Mouse (Mus musculus) liver, adult 2 months (tissue): ENCODE measurements around the gene Mark2. TPM values are rescaled to one million over a fixed set of nuclear protein-coding genes. Genes with fewer than 3 reads are reported as not detected.

Experiments
- DNase-seq: peaks from one replicate; pipeline ENCODE4 v3.0.0-alpha.2; 2011; ENCODE audit warnings: low read depth, low spot score; ENCODE audit errors: extremely low read depth
- H3K27ac ChIP-seq: fragments of 200-500 bp; replicated peaks from 2 replicates; pipeline ENCODE4 v1.5.1; 2012; ENCODE audit warnings: low read depth, mild to moderate bottlenecking, control low read depth, inconsistent platforms, low read length; ENCODE audit not compliant: insufficient read depth
- H3K27me3 ChIP-seq: fragments of 200-500 bp; 2 replicates; pipeline ENCODE4 v1.6.1; 2012; ENCODE audit warnings: mild to moderate bottlenecking, moderate library complexity, low read length, inconsistent platforms; ENCODE audit not compliant: control insufficient read depth, insufficient read depth
- H3K36me3 ChIP-seq: fragments of 200-500 bp; 2 replicates; pipeline ENCODE4 v1.6.1; 2012; ENCODE audit warnings: low read length, inconsistent platforms; ENCODE audit not compliant: control insufficient read depth, insufficient read depth
- H3K4me1 ChIP-seq: fragments of 200-500 bp; 2 replicates; pipeline ENCODE4 v1.6.1; 2011; ENCODE audit warnings: low read length; ENCODE audit not compliant: control insufficient read depth, insufficient read depth
- H3K4me3 ChIP-seq: fragments of 200-500 bp; 2 replicates; pipeline ENCODE4 v1.5.1; 2011; ENCODE audit warnings: low read depth, mild to moderate bottlenecking, control low read depth, low read length, moderate library complexity; ENCODE audit not compliant: insufficient read depth
- H3K79me2 ChIP-seq: fragments of 200-500 bp; 2 replicates; pipeline ENCODE4 v1.6.1; 2012; ENCODE audit warnings: inconsistent platforms, mild to moderate bottlenecking, low read length, moderate library complexity; ENCODE audit not compliant: control insufficient read depth, insufficient read depth
- H3K9ac ChIP-seq: fragments of 200-500 bp; 2 replicates; pipeline ENCODE4 v1.6.1; 2012; ENCODE audit warnings: low read depth, mild to moderate bottlenecking, control low read depth, inconsistent platforms, low read length
- CTCF ChIP-seq: fragments of 200-500 bp; IDR thresholded peaks from 2 replicates; pipeline ENCODE4 v1.5.1; 2011; ENCODE audit warnings: low read depth, low read length, control low read depth
- POLR2A ChIP-seq: fragments of 200-500 bp; IDR thresholded peaks from 2 replicates; pipeline ENCODE4 v1.6.1; 2011; ENCODE audit warnings: low read length, control low read depth; ENCODE audit not compliant: insufficient read depth; ENCODE audit errors: extremely low read depth
- WGBS: fragments of 180-500 bp; shearing (Covaris S2); methylation state at CpG from one replicate; pipeline ENCODE4 v1.1.7; 2018; 5-methylcytosine and 5-hydroxymethylcytosine counted together
- polyA plus RNA-seq: library from polyadenylated mRNA; depleted of rRNA; stranded (reverse); fragments of >200 nt; gene quantifications from 2 replicates; pipeline ENCODE4 v1.2.3, GENCODE M21; 2012
- total RNA-seq: library from RNA; depleted of rRNA; stranded (reverse); fragments of >200 nt; gene quantifications from 2 replicates; pipeline ENCODE4 v1.2.3, GENCODE M21; 2014

The Mark2 gene
- total and polyA plus RNA-seq, 2 experiments: 4.6 to 19.8 TPM

- H3K4me3 ChIP-seq: no peak overlapping the region
- DNase-seq: peak; percentile 43
- 36% methylated on average over 4 of the region's 4 CpGs for WGBS
- no peak overlapping the region for H3K27ac ChIP-seq
- TF ChIP-seq CTCF (no peak), POLR2A (no peak)
- H3K27me3 ChIP-seq: no peaks in the 10 kb centered on the region
- peaks cover 34% of the 10 kb centered on the region for H3K79me2 ChIP-seq
- no peaks in the 10 kb centered on the region for H3K36me3 ChIP-seq
- no peak overlapping the region for H3K9ac ChIP-seq
- peaks cover 20% of the 10 kb centered on the region for H3K4me1 ChIP-seq
Observed at GRCm38 (mm10) chr19:7317716-7318115, 23.9 kb downstream of the Mark2 start.

GRCm38 (mm10) chr19:7316822-7317221, 24.8 kb downstream of the Mark2 start:
- H3K4me1 ChIP-seq: peaks cover 22% of the 10 kb centered on the region
- no peak overlapping the region for H3K4me3 ChIP-seq
- TF ChIP-seq CTCF (no peak), POLR2A (no peak)
- no peak for DNase-seq
- no peak overlapping the region for H3K27ac ChIP-seq
- no peak overlapping the region for H3K9ac ChIP-seq
- 83% methylated on average over 4 of the region's 4 CpGs for WGBS
- H3K36me3 ChIP-seq: no peaks in the 10 kb centered on the region
- H3K27me3 ChIP-seq: no peaks in the 10 kb centered on the region
- peaks cover 27% of the 10 kb centered on the region; the same call in 1 of the 2 replicates for H3K79me2 ChIP-seq

GRCm38 (mm10) chr19:7315587-7315984, 26.1 kb downstream of the Mark2 start:
- Histone ChIP-seq H3K4me1 (peaks cover 31% of the 10 kb centered on the region), H3K79me2 (peaks cover 29% of the 10 kb centered on the region; the same call in 1 of the 2 replicates), H3K27ac (no peak overlapping the region), H3K9ac (no peak overlapping the region), H3K4me3 (no peak overlapping the region), H3K36me3 (no peaks in the 10 kb centered on the region), H3K27me3 (no peaks in the 10 kb centered on the region)
- WGBS: 92% methylated on average over 4 of the region's 4 CpGs
- no peak for TF ChIP-seq CTCF
- no peak for TF ChIP-seq POLR2A
- no peak for DNase-seq

DNA sequence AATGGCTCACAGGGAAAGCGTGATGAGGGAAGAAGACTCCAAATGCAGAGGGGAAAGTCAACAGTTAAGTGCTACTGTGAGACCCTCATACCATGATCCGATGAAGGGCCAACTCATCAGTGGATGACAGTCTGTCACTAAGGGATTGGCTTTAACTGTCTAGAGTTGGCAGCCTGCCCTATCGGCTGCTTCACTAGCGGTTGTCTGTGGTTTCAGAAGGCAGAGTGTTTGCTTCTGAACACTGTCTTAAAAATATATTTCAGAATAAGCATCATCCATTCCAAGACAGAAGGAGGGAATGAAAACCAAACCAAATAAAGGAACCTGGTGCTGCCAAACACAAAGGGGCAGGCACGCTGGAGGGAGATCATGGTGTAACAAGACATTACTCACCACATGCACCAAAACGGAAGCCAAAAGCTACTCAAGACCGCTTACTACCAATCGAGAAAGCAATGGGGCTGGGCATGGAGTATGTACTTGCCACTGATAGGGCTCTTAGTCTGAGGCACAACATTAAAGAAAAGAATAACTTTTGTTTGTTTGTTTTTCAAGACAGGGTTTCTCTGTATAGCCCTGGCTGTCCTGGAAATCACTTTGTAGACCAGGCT, 26.6 kb downstream of the Mark2 start:
- DNase-seq: no peak
- Histone ChIP-seq H3K27me3 (no peaks in the 10 kb centered on the region), H3K9ac (no peak overlapping the region), H3K4me3 (no peak overlapping the region), H3K4me1 (peaks cover 32% of the 10 kb centered on the region), H3K79me2 (peaks cover 31% of the 10 kb centered on the region; the same call in 1 of the 2 replicates), H3K27ac (no peak overlapping the region), H3K36me3 (no peaks in the 10 kb centered on the region)
- no peak for TF ChIP-seq CTCF
- TF ChIP-seq POLR2A: no peak
- 78% methylated on average over 8 of the region's 8 CpGs for WGBS

DNA sequence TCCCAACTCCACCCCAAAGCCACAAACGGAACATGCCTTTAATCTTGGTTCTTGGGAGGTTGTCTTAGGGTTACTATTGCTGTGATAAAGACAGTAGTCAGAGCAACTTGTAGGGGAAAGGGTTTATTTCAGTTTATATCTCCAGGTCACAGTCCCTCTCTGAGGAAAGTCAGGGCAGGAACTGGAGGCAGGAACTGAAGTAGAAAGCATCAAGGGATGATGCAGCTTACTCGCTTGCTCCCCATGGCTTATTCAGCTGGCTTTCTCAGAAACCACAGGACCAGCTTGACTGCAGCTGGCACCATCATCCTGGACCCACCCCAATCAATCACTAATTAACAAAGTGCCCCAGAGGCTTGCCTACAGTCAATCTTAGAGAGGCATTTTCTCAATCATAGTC, 28.0 kb downstream of the Mark2 start:
- Histone ChIP-seq H3K9ac (no peak overlapping the region), H3K27me3 (no peaks in the 10 kb centered on the region), H3K36me3 (no peaks in the 10 kb centered on the region), H3K79me2 (peaks cover 31% of the 10 kb centered on the region; the same call in 1 of the 2 replicates), H3K27ac (no peak overlapping the region), H3K4me1 (peaks cover 37% of the 10 kb centered on the region), H3K4me3 (no peak overlapping the region)
- no peak for TF ChIP-seq POLR2A
- no peak for TF ChIP-seq CTCF
- WGBS: 67% methylated on average over 2 of the region's 2 CpGs
- DNase-seq: no peak

- H3K4me3 ChIP-seq: no peak overlapping the region
- H3K9ac ChIP-seq: no peak overlapping the region
- no peak for TF ChIP-seq POLR2A
- no peak for TF ChIP-seq CTCF
- peaks cover 54% of the 10 kb centered on the region for H3K4me1 ChIP-seq
- DNase-seq: peak; percentile 36
- no peaks in the 10 kb centered on the region for H3K27me3 ChIP-seq
- 30% methylated on average over 10 of the region's 10 CpGs for WGBS
- H3K27ac ChIP-seq: no peak overlapping the region; the same call in 1 of the 2 replicates
- H3K79me2 ChIP-seq: peaks cover 34% of the 10 kb centered on the region; the same call in 1 of the 2 replicates
- no peaks in the 10 kb centered on the region for H3K36me3 ChIP-seq
Observed at GRCm38 (mm10) chr19:7311306-7311705, 30.4 kb downstream of the Mark2 start.
